Mouse (Mus musculus): ENCODE results near the gene Padi6.

GRCm38 (mm10) chr4:140740655-140741054, 1.8 kb downstream of the Padi6 start:
- TF ChIP-seq GATA1 (IDR thresholded peaks at IDR 0.05; ENCODE audit: low read length) (no peak), TAL1 (IDR thresholded peaks at IDR 0.05; ENCODE audit: low read length) (no peak)

Measured in erythroblast, embryonic 14.5 days (primary cell).